Mouse (Mus musculus) stomach, embryonic 15.5 days (tissue): ENCODE results near the gene Ssbp3. TPM values are rescaled to one million over a fixed set of nuclear protein-coding genes. Genes with fewer than 3 reads are reported as not detected.

ENCODE experiments used
- ATAC-seq: fragments of 200-750 bp; cut with Nextera tagmentation; 2 replicates; pipeline ENCODE4 v1.8.0; 2017; ENCODE audit warnings: low read depth, moderate number of reproducible peaks, moderate TSS enrichment; ENCODE audit not compliant: insufficient read depth, low FRiP score
- H3K27ac ChIP-seq: fragments of 300-500 bp; sonication (generic); 2 replicates; pipeline ENCODE4 v1.5.1; 2015; ENCODE audit warnings: mild to moderate bottlenecking, inconsistent platforms
- H3K27me3 ChIP-seq: fragments of 300-500 bp; sonication (generic); replicated peaks from 2 replicates; pipeline ENCODE4 v1.6.1; 2015; ENCODE audit warnings: inconsistent platforms
- H3K36me3 ChIP-seq: fragments of 300-500 bp; sonication (generic); 2 replicates; pipeline ENCODE4 v1.6.1; 2015; ENCODE audit warnings: inconsistent platforms
- H3K4me1 ChIP-seq: fragments of 300-500 bp; sonication (generic); 2 replicates; pipeline ENCODE4 v1.6.1; 2015; ENCODE audit warnings: inconsistent platforms
- H3K4me2 ChIP-seq: fragments of 300-500 bp; sonication (generic); 2 replicates; pipeline ENCODE4 v1.6.1; 2015; ENCODE audit warnings: mild to moderate bottlenecking, inconsistent platforms
- H3K4me3 ChIP-seq: fragments of 300-500 bp; sonication (generic); replicated peaks from 2 replicates; pipeline ENCODE4 v1.5.1; 2015; ENCODE audit warnings: inconsistent platforms
- H3K9ac ChIP-seq: fragments of 300-500 bp; sonication (generic); 2 replicates; pipeline ENCODE4 v1.6.1; 2015; ENCODE audit warnings: inconsistent platforms
- H3K9me3 ChIP-seq: fragments of 300-500 bp; sonication (generic); 2 replicates; pipeline ENCODE4 v1.6.1; 2016; ENCODE audit warnings: inconsistent platforms
- WGBS: fragments of 180-500 bp; shearing (Covaris S2); methylation state at CpG from one replicate; pipeline ENCODE4 v1.1.7; 2015; 5-methylcytosine and 5-hydroxymethylcytosine counted together
- polyA plus RNA-seq: library from polyadenylated mRNA; unstranded; fragments of >200 nt; fragmentation: Nextera tagmentation; extraction: Ambion mirVana; gene quantifications from 2 replicates; pipeline ENCODE4 v1.2.1, GENCODE M21; 2015

Ssbp3 gene
- polyA plus RNA-seq, 1 experiment from 2014 or later = 92.4 TPM

- Histone ChIP-seq H3K9me3 (no peaks in the 10 kb centered on the region), H3K4me3 (no peak overlapping the region), H3K27me3 (no peaks in the 10 kb centered on the region), H3K9ac (no peak overlapping the region), H3K27ac (no peak overlapping the region), H3K4me2 (no peak overlapping the region), H3K36me3 (no peaks in the 10 kb centered on the region), H3K4me1 (peaks cover 64% of the 10 kb centered on the region)
- ATAC-seq = no peak
- 86% methylated on average over 5 of the region's 5 CpGs for WGBS
Measured at GRCm38 (mm10) chr4:106953760-106954159, 43.3 kb downstream of the Ssbp3 start.

GRCm38 (mm10) chr4:106955729-106956712 is 45.5 kb downstream of the Ssbp3 start:
- no peaks in the 10 kb centered on the region for H3K27me3 ChIP-seq
- 32% methylated on average over 19 of the region's 19 CpGs for WGBS
- peaks cover 46% of the 10 kb centered on the region for H3K4me1 ChIP-seq
- peak overlapping the region; percentile 57; the same call in 1 of the 2 replicates for H3K27ac ChIP-seq
- H3K4me3 ChIP-seq = no peak overlapping the region
- no peaks in the 10 kb centered on the region for H3K9me3 ChIP-seq
- H3K36me3 ChIP-seq = no peaks in the 10 kb centered on the region
- ATAC-seq = peak; percentile 15; the same call in 1 of the 2 replicates
- 0 out of 2 replicates have a peak overlapping the region, but pooled peaks have one; percentile 3 for H3K4me2 ChIP-seq
- H3K9ac ChIP-seq = no peak overlapping the region

DNA sequence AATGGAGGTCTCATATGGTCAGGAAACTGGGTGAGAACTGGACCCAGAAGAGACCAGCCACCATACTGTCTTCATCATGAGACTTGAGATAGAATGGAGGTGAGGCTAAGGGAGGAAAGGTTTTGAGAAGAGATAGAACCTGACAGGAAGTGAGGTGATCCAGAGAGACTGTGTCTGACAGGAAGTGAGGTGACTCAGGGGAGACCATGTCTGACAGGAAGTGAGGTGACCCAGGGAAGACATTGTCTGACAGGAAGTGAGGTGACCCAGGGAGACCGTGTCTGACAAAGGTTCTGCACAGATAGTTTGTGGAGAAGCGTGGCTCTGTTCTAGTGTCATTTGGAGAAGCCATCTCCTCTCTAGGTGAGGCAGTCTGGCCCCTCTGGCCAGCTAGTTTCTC is 47.6 kb downstream of the Ssbp3 start:
- H3K27ac ChIP-seq = peak overlapping the region; percentile 46; the same call in 1 of the 2 replicates
- H3K27me3 ChIP-seq = no peaks in the 10 kb centered on the region
- no peak overlapping the region for H3K9ac ChIP-seq
- no peak overlapping the region for H3K4me3 ChIP-seq
- H3K9me3 ChIP-seq = no peaks in the 10 kb centered on the region
- ATAC-seq = no peak
- H3K4me2 ChIP-seq = no peak overlapping the region
- peaks cover 52% of the 10 kb centered on the region for H3K4me1 ChIP-seq
- 73% methylated on average over 2 of the region's 2 CpGs for WGBS
- no peaks in the 10 kb centered on the region for H3K36me3 ChIP-seq

DNA sequence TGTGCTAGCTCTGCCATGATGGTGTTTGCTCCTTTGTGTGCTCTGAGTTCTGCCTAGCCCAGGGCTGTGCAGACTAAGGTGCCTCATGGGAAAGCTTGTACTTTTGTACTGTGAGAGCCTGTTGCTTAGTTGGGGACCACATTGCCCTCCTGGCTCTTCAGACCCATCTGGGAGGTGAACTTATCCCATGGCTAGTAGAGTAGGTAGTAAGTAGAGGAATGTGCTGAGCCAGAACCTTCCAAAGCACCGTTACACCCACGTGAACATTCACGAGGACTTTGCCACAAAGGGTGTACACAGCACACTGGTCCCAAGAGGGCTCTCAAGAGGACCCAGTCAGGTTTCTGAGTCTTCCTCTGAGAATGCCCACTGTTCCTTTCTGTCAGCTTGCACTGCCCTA is 48.1 kb downstream of the Ssbp3 start:
- WGBS = 75% methylated on average over 3 of the region's 3 CpGs
- no peak overlapping the region for H3K9ac ChIP-seq
- H3K4me3 ChIP-seq = no peak overlapping the region
- no peak for ATAC-seq
- H3K27me3 ChIP-seq = no peaks in the 10 kb centered on the region
- H3K9me3 ChIP-seq = no peaks in the 10 kb centered on the region
- no peaks in the 10 kb centered on the region for H3K36me3 ChIP-seq
- peak overlapping the region; percentile 46; the same call in 1 of the 2 replicates for H3K27ac ChIP-seq
- no peak overlapping the region for H3K4me2 ChIP-seq
- peaks cover 51% of the 10 kb centered on the region for H3K4me1 ChIP-seq

DNA sequence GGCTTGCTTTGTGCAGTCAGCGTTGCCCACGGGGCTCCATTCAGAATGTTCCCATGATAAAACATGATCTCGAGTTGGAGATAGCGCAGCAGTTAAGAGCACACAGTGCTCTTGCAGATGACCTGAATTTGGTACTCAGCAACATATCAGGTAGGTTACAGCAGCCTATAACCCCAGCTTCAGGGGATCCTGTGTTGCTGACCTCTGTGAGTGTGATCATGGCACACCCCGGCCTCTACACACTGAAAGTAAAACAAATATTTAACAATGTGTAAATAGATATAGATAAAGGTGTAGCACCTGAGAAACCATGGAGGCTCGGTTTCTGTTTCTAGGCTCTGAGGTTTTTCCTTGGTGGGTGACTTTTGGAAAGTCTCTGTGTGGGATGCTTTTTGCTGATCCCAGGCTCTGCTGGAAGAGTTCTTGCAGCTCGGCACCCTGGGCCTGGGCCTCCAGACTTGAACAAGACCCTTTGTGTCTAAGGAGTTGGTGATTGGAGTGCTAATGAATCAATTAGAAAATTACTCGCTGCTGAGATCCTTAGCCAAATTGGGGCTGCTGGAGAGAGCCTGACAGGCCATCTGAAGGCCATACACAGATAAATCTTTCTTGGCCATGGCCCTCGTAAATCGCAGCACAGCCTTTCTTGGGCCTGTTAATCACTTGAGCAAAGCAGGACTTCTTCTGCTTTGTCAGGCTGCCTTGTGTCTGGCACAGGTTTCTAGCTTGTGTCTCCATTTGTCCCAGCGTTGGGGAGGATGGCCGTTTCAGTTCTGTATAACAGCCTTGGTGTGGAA is 49.2 kb downstream of the Ssbp3 start:
- Histone ChIP-seq H3K9me3 (no peaks in the 10 kb centered on the region), H3K27ac (peak overlapping the region; percentile 46), H3K4me3 (no peak overlapping the region), H3K4me2 (no peak overlapping the region), H3K36me3 (no peaks in the 10 kb centered on the region), H3K27me3 (no peaks in the 10 kb centered on the region), H3K9ac (no peak overlapping the region), H3K4me1 (peaks cover 52% of the 10 kb centered on the region)
- 47% methylated on average over 12 of the region's 12 CpGs for WGBS
- ATAC-seq = peak; percentile 75

GRCm38 (mm10) chr4:106960476-106960875 is 50.0 kb downstream of the Ssbp3 start:
- Histone ChIP-seq H3K9me3 (no peaks in the 10 kb centered on the region), H3K4me3 (no peak overlapping the region), H3K4me1 (peaks cover 54% of the 10 kb centered on the region), H3K27me3 (no peaks in the 10 kb centered on the region), H3K36me3 (no peaks in the 10 kb centered on the region), H3K9ac (no peak overlapping the region), H3K27ac (no peak overlapping the region), H3K4me2 (no peak overlapping the region)
- ATAC-seq = no peak
- WGBS = 75% methylated on average over 2 of the region's 2 CpGs

DNA sequence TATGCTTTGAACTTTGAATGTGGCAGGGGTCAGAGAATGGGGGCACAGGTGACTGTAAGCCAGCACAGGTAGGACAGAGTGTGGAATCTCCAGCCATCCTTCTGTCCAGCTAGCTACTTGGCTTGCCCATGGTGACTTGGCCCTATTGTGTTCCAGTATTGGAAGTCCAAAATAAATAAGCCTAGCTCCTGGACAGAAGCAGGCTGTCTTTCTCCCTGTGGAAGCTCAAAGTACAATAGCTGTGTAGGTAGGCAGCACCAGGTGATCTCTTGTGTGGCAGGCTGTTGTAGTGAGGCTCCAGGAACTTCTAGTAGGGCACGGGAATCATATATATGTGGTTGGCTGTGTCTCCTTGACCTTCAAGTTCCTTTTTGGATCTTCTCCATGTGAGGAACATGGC is 50.8 kb downstream of the Ssbp3 start:
- H3K9ac ChIP-seq = no peak overlapping the region
- no peak overlapping the region for H3K27ac ChIP-seq
- H3K36me3 ChIP-seq = no peaks in the 10 kb centered on the region
- H3K9me3 ChIP-seq = no peaks in the 10 kb centered on the region
- no peak overlapping the region for H3K4me2 ChIP-seq
- WGBS = 97% methylated on average over 1 of the region's 1 CpGs
- no peaks in the 10 kb centered on the region for H3K27me3 ChIP-seq
- peaks cover 46% of the 10 kb centered on the region for H3K4me1 ChIP-seq
- no peak overlapping the region for H3K4me3 ChIP-seq
- ATAC-seq = no peak

DNA sequence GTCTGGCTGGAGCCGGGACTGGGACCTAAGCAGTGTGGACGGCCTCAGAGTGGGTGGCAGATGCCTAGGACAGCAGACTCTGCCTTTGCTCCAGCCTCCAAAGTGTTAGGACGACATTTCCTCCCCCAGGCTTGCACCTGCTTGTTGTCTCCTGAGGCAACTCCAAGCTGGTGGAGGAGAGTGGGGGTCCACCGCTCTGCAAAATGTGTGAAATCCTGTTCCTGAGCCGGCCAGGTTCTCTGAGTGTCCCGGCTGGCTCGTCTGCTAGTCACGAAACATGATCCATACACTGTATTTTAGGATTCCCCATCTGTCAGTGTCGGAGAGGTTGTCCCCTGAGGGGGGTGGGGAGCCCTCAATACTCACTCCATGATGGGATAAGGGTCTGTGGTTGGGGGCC is 53.9 kb downstream of the Ssbp3 start:
- Histone ChIP-seq H3K9me3 (no peaks in the 10 kb centered on the region), H3K36me3 (no peaks in the 10 kb centered on the region), H3K4me2 (no peak overlapping the region), H3K4me3 (no peak overlapping the region), H3K9ac (no peak overlapping the region), H3K27me3 (no peaks in the 10 kb centered on the region), H3K4me1 (peaks cover 30% of the 10 kb centered on the region), H3K27ac (no peak overlapping the region)
- WGBS = 54% methylated on average over 9 of the region's 9 CpGs
- no peak for ATAC-seq

- Histone ChIP-seq H3K4me2 (no peak overlapping the region), H3K4me3 (no peak overlapping the region), H3K9me3 (no peaks in the 10 kb centered on the region), H3K27me3 (no peaks in the 10 kb centered on the region), H3K27ac (no peak overlapping the region), H3K36me3 (no peaks in the 10 kb centered on the region), H3K4me1 (peaks cover 30% of the 10 kb centered on the region), H3K9ac (no peak overlapping the region)
- 68% methylated on average over 10 of the region's 10 CpGs for WGBS
- ATAC-seq = no peak
Measured at GRCm38 (mm10) chr4:106964996-106965395, 54.5 kb downstream of the Ssbp3 start.

GRCm38 (mm10) chr4:106966443-106966842 is 55.9 kb downstream of the Ssbp3 start:
- Histone ChIP-seq H3K9me3 (no peaks in the 10 kb centered on the region), H3K4me2 (no peak overlapping the region), H3K4me3 (no peak overlapping the region), H3K27ac (no peak overlapping the region), H3K27me3 (no peaks in the 10 kb centered on the region), H3K9ac (no peak overlapping the region), H3K36me3 (no peaks in the 10 kb centered on the region), H3K4me1 (peaks cover 30% of the 10 kb centered on the region)
- ATAC-seq = no peak
- whole genome bisulfite sequencing = 80% methylated on average over 3 of the region's 3 CpGs

DNA sequence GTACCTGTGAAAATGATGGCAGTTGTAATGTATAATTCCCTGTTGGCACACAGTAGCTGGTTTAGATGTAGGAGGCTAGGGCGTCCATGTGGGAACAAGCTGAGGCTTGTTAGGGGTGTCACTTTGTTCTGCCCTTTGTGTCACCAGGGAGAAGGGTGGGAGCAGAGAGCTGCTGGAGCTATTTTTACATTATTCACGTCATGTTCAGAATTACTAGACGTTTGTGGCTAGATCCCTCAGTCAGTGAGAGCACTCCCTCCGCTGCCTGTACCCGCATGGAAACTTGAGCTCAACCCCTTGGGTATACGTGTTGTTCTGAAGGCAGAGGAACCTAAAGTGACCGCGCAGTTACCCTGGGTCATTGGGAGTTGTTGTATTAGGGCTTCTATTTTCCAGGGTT is 58.4 kb downstream of the Ssbp3 start:
- Histone ChIP-seq H3K4me2 (no peak overlapping the region), H3K4me3 (no peak overlapping the region), H3K9me3 (no peaks in the 10 kb centered on the region), H3K9ac (no peak overlapping the region), H3K27ac (peak overlapping the region; percentile 53), H3K4me1 (peaks cover 28% of the 10 kb centered on the region), H3K27me3 (no peaks in the 10 kb centered on the region), H3K36me3 (no peaks in the 10 kb centered on the region)
- no peak; the same call in 1 of the 2 replicates for ATAC-seq
- 62% methylated on average over 8 of the region's 8 CpGs for WGBS

- WGBS = 60% methylated on average over 7 of the region's 7 CpGs
- Histone ChIP-seq H3K4me3 (no peak overlapping the region), H3K27me3 (no peaks in the 10 kb centered on the region), H3K9ac (no peak overlapping the region), H3K4me1 (peaks cover 26% of the 10 kb centered on the region), H3K27ac (0 out of 2 replicates have a peak overlapping the region, but pooled peaks have one; percentile 2), H3K36me3 (no peaks in the 10 kb centered on the region), H3K9me3 (no peaks in the 10 kb centered on the region), H3K4me2 (no peak overlapping the region)
- no peak for ATAC-seq
Measured at GRCm38 (mm10) chr4:106970786-106971185, 60.3 kb downstream of the Ssbp3 start.
